Mouse (Mus musculus) heart, embryonic 10.5 days (tissue): ENCODE measurements at regions not wholly inside any gene's neighbourhood (a gene's known extent, or its start where the extent isn't known, plus 50 kb on each side); places are given as distances from the start of the nearest gene placed in this dataset.

Experiments used
- DNase-seq: peaks from one replicate; pipeline ENCODE4 v3.0.0-alpha.2; 2017; ENCODE audit warnings: low spot score
- H3K27ac ChIP-seq: fragments of 300-500 bp; sonication (generic); 2 replicates; pipeline ENCODE4 v1.5.1; 2016; ENCODE audit warnings: mild to moderate bottlenecking
- H3K27me3 ChIP-seq: fragments of 300-500 bp; sonication (generic); 2 replicates; pipeline ENCODE4 v1.6.1; 2016; ENCODE audit warnings: mild to moderate bottlenecking; ENCODE audit not compliant: poor library complexity, insufficient read depth, severe bottlenecking
- H3K36me3 ChIP-seq: fragments of 300-500 bp; sonication (generic); 2 replicates; pipeline ENCODE4 v1.6.1; 2016; ENCODE audit warnings: mild to moderate bottlenecking, moderate library complexity
- H3K4me1 ChIP-seq: fragments of 300-500 bp; sonication (generic); 2 replicates; pipeline ENCODE4 v1.6.1; 2016; ENCODE audit warnings: mild to moderate bottlenecking
- H3K4me3 ChIP-seq: fragments of 300-500 bp; sonication (generic); 2 replicates; pipeline ENCODE4 v1.5.1; 2016; ENCODE audit warnings: mild to moderate bottlenecking, moderate library complexity
- H3K9me3 ChIP-seq: fragments of 300-500 bp; sonication (generic); 2 replicates; pipeline ENCODE4 v1.6.1; 2016; ENCODE audit warnings: mild to moderate bottlenecking, moderate library complexity
- WGBS: fragments of 180-500 bp; shearing (Covaris S2); methylation state at CpG from one replicate; pipeline ENCODE4 v1.1.7; 2016; 5-methylcytosine and 5-hydroxymethylcytosine counted together

- Histone ChIP-seq H3K9me3 (no peaks in the 10 kb centered on the region), H3K4me3 (no peak overlapping the region), H3K27me3 (no peaks in the 10 kb centered on the region), H3K27ac (no peak overlapping the region), H3K4me1 (no peaks in the 10 kb centered on the region), H3K36me3 (no peaks in the 10 kb centered on the region)
- WGBS, result 65% methylated on average over 6 of the region's 6 CpGs
- no peak for DNase-seq
These were observed 787.5 kb upstream of the Tenm3 start for GRCm38 (mm10) chr8:49631286-49631685.

GRCm38 (mm10) chr8:49627966-49628495 is 784.3 kb upstream of the Tenm3 start:
- 44% methylated on average over 10 of the region's 10 CpGs for WGBS
- H3K36me3 ChIP-seq, result no peaks in the 10 kb centered on the region
- no peaks in the 10 kb centered on the region for H3K27me3 ChIP-seq
- H3K4me3 ChIP-seq, result no peak overlapping the region
- H3K4me1 ChIP-seq, result no peaks in the 10 kb centered on the region
- H3K9me3 ChIP-seq, result no peaks in the 10 kb centered on the region
- no peak for DNase-seq
- H3K27ac ChIP-seq, result no peak overlapping the region

DNA sequence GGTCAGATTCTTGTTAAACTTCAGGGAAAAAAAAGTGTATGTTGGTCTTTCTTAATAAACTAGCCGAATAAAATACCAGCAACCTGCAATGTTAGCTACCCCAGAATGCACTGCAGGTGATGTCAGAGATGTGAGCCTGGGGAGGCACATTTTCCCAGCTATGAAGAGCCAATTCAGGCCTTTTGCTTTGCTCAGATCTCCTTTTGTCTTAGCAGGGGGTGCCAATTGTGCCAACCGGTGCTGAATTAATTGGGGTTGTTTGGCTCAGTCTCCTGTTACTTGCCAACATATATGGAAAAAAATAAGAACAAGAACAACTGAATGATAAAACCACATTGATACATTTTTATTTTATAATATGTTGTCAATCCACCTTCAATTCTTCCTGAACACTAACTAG is 751.8 kb upstream of the Tenm3 start:
- Histone ChIP-seq H3K4me3 (no peak overlapping the region), H3K4me1 (no peaks in the 10 kb centered on the region), H3K9me3 (no peaks in the 10 kb centered on the region), H3K27ac (no peak overlapping the region), H3K27me3 (no peaks in the 10 kb centered on the region), H3K36me3 (no peaks in the 10 kb centered on the region)
- WGBS, result 70% methylated on average over 2 of the region's 2 CpGs
- DNase-seq, result no peak

- Histone ChIP-seq H3K27me3 (no peaks in the 10 kb centered on the region), H3K27ac (no peak overlapping the region), H3K4me1 (no peaks in the 10 kb centered on the region), H3K4me3 (no peak overlapping the region), H3K36me3 (no peaks in the 10 kb centered on the region), H3K9me3 (no peaks in the 10 kb centered on the region)
- no peak for DNase-seq
- WGBS, result 80% methylated on average over 3 of the region's 3 CpGs
These were observed 723.7 kb upstream of the Tenm3 start for GRCm38 (mm10) chr8:49567423-49567822.

GRCm38 (mm10) chr8:49563499-49564279 is 719.9 kb upstream of the Tenm3 start:
- no peaks in the 10 kb centered on the region for H3K4me1 ChIP-seq
- no peaks in the 10 kb centered on the region for H3K9me3 ChIP-seq
- no peaks in the 10 kb centered on the region for H3K36me3 ChIP-seq
- no peak overlapping the region for H3K4me3 ChIP-seq
- DNase-seq, result no peak
- no peaks in the 10 kb centered on the region for H3K27me3 ChIP-seq
- H3K27ac ChIP-seq, result no peak overlapping the region
- WGBS, result 91% methylated on average over 5 of the region's 5 CpGs

DNA sequence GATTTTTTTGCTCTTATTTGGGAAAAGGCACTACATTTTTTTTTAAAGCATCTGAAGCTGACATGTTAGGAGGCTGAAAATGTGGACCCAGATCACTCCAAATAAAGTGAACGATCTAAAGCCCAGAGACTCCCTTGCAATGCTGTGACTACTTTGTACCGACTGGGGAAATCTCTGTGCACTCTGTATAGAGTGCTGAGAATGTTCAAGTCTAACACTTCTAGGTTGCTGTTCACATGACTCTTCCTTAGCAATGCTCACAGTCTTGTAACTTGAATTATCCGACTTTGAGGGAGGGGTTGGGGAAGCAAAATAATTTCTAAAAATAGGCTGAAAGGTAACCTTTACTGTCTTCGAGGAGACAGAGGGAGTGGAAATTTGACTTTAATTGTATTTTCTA is 719.2 kb upstream of the Tenm3 start:
- Histone ChIP-seq H3K4me3 (no peak overlapping the region), H3K4me1 (no peaks in the 10 kb centered on the region), H3K27me3 (no peaks in the 10 kb centered on the region), H3K36me3 (no peaks in the 10 kb centered on the region), H3K9me3 (no peaks in the 10 kb centered on the region), H3K27ac (no peak overlapping the region)
- 76% methylated on average over 4 of the region's 4 CpGs for WGBS
- DNase-seq, result no peak

GRCm38 (mm10) chr8:49555724-49556457 is 712.1 kb upstream of the Tenm3 start:
- no peak for DNase-seq
- Histone ChIP-seq H3K4me3 (no peak overlapping the region), H3K9me3 (no peaks in the 10 kb centered on the region), H3K27me3 (no peaks in the 10 kb centered on the region), H3K4me1 (no peaks in the 10 kb centered on the region), H3K36me3 (no peaks in the 10 kb centered on the region), H3K27ac (no peak overlapping the region)
- WGBS, result 80% methylated on average over 7 of the region's 7 CpGs

DNA sequence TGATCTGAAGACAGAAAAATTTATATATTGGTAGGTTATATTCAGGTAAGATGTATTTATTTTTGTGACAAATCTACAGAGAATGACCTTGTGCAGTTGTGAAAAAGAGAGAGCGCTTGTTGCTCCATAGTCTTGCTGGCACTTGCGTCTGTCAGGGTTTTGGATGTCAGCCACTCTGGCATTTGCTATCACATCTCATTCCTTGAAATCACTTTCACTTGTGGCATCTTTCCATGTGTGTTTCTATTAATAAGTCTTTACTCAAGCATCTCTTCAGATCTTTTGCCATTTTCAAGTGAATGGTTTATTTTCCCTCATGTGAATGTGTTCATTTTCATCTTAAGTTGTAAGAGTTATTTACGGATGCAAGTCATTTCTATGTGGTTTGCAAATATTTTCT is 709.4 kb upstream of the Tenm3 start:
- no peak overlapping the region for H3K27ac ChIP-seq
- no peaks in the 10 kb centered on the region for H3K4me1 ChIP-seq
- no peaks in the 10 kb centered on the region for H3K9me3 ChIP-seq
- no peaks in the 10 kb centered on the region for H3K36me3 ChIP-seq
- no peak for DNase-seq
- 65% methylated on average over 3 of the region's 3 CpGs for WGBS
- no peaks in the 10 kb centered on the region for H3K27me3 ChIP-seq
- no peak overlapping the region for H3K4me3 ChIP-seq

- no peak for DNase-seq
- H3K27ac ChIP-seq, result no peak overlapping the region
These were observed 699.6 kb upstream of the Tenm3 start for GRCm38 (mm10) chr8:49543321-49543720.

GRCm38 (mm10) chr8:49541337-49541736 is 697.6 kb upstream of the Tenm3 start:
- WGBS, result 61% methylated on average over 5 of the region's 5 CpGs
- no peak overlapping the region for H3K4me3 ChIP-seq
- no peaks in the 10 kb centered on the region for H3K36me3 ChIP-seq
- H3K27me3 ChIP-seq, result no peaks in the 10 kb centered on the region
- no peaks in the 10 kb centered on the region for H3K4me1 ChIP-seq
- DNase-seq, result no peak
- H3K9me3 ChIP-seq, result no peaks in the 10 kb centered on the region
- H3K27ac ChIP-seq, result no peak overlapping the region

More at GRCm38 (mm10) chr8:49543321-49543720, 699.6 kb upstream of the Tenm3 start:
- H3K4me1 ChIP-seq, result no peaks in the 10 kb centered on the region
- H3K27me3 ChIP-seq, result no peaks in the 10 kb centered on the region
- WGBS, result 85% methylated on average over 4 of the region's 4 CpGs
- H3K9me3 ChIP-seq, result no peaks in the 10 kb centered on the region
- H3K4me3 ChIP-seq, result no peak overlapping the region
- no peaks in the 10 kb centered on the region for H3K36me3 ChIP-seq

GRCm38 (mm10) chr8:49533412-49534351 is 689.9 kb upstream of the Tenm3 start:
- Histone ChIP-seq H3K27ac (no peak overlapping the region), H3K4me3 (no peak overlapping the region), H3K36me3 (no peaks in the 10 kb centered on the region), H3K27me3 (no peaks in the 10 kb centered on the region), H3K9me3 (no peaks in the 10 kb centered on the region), H3K4me1 (no peaks in the 10 kb centered on the region)
- DNase-seq, result no peak
- 80% methylated on average over 5 of the region's 5 CpGs for WGBS

DNA sequence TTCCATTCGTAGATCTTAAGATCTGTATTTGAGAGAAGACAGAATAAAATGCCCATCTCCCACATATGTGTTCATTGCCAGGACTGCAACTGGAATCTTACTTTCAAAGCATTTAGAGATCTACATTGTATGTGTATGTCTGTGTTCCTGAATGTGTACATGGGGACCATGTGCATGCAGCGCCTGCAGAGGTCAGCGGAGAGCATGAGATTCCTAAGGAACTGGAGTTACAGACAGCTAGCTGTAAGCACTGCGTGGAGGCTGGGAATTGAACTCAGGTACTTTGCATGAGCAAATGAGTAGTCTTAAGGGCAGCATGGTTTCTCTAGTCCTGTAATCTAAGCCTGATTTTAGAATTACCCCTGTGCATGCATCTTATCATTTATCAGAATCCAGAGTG is 685.5 kb upstream of the Tenm3 start:
- WGBS, result 69% methylated on average over 4 of the region's 4 CpGs
- no peaks in the 10 kb centered on the region for H3K27me3 ChIP-seq

More for the DNA sequence above, 685.5 kb upstream of the Tenm3 start:
- Histone ChIP-seq H3K4me1 (no peaks in the 10 kb centered on the region), H3K36me3 (no peaks in the 10 kb centered on the region), H3K9me3 (no peaks in the 10 kb centered on the region), H3K4me3 (no peak overlapping the region), H3K27ac (no peak overlapping the region)
- DNase-seq, result no peak
